Mouse (Mus musculus): ENCODE results near the gene A030014E15Rik. TPM values are rescaled to one million over a fixed set of nuclear protein-coding genes. Genes with fewer than 3 reads are reported as not detected.
"Not testable (repeated sequence)": the region's sequence is repeated elsewhere in the genome, so short reads cannot be mapped to it uniquely, and the experiment has no call there.

The A030014E15Rik gene
- polyA plus RNA-seq, 1 experiment from 2014 or later = not detected

DNA sequence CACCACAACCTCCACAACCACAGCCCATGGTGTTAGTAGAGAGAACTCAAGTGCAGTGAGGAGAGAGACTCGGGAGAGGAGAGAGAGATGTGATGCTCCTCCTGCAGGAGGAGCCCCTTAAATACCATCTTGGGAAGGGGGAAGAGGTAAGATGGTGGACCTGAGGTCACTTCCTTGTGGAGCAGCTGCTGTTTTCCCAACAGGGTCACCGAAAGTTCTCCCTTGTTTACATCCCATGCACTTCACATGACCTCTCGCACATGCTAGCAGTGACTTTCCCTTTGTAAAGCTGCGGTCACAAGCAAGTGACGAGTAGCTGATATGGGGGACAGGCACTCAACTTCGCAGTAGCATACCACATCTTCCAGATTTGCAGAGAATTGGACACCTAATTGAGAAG, 18.6 kb downstream of the A030014E15Rik start, which contains the start of gene A030003K21Rik:
Gene A030003K21Rik (minus strand): TSS at position 94 of the 400 bp plus-strand sequence.
- H3K9ac ChIP-seq (replicated peaks); H3K4me1 ChIP-seq (replicated peaks); H3K4me2 ChIP-seq (replicated peaks); ATAC-seq; H3K27me3 ChIP-seq; H3K36me3 ChIP-seq; H3K9me3 ChIP-seq; H3K4me3 ChIP-seq (replicated peaks); H3K27ac ChIP-seq: not testable (repeated sequence)
- no CpG with 5 or more reads among the region's 6 CpGs for WGBS

DNA sequence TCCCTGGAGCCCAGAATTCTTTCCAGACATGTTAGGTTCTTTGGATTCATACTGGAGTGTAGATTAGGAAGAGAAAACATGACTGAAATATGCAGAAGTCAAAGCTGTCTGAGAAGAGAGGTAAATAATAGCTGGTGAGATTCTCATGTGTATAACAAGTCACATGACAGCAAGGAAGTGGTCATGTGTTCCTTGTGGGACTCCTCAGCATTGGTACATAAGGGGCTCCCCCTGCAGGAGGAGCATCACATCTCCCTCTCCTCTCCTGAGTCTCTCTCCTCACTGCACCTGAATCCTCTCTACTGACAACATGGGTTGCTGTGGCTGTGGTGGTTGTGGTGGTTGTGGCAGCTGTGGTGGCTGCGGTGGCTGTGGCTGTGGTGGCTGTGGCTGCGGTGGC, 21.3 kb downstream of the A030014E15Rik start:
- H3K27me3 ChIP-seq; H3K27ac ChIP-seq; H3K4me2 ChIP-seq (replicated peaks); H3K9ac ChIP-seq (replicated peaks); H3K9me3 ChIP-seq; H3K4me3 ChIP-seq (replicated peaks); H3K4me1 ChIP-seq (replicated peaks); H3K36me3 ChIP-seq; ATAC-seq: not testable (repeated sequence)
- 100% methylated on average over 1 of the region's 2 CpGs for whole genome bisulfite sequencing

DNA sequence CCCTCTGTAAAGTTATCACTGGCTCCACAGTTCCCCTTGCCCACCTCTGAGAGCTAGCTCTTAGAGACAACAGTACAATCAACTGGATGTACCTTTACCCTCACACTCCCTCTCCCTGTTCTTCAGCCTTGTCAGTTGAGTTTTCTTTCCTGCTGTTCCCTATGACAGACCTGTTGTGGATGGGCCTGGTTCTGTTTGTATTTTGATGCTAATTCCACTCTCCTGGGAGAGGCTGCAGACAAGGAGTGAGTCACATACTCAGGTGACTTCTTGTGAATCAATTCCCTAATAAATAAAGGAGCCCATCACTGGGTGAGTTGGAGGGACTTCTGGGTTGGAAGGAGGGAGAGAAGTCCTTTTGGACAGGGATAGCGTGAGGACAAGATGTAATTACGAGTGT, 23.9 kb downstream of the A030014E15Rik start:
- Histone ChIP-seq H3K9me3 (no peaks in the 10 kb centered on the region), H3K27ac (no peak overlapping the region), H3K27me3 (no peaks in the 10 kb centered on the region), H3K4me2 (replicated peaks) (no peak overlapping the region), H3K4me1 (replicated peaks) (no peaks in the 10 kb centered on the region), H3K4me3 (replicated peaks) (no peak overlapping the region), H3K9ac (replicated peaks) (no peak overlapping the region), H3K36me3 (no peaks in the 10 kb centered on the region)
- 93% methylated on average over 2 of the region's 2 CpGs for WGBS
- no peak for ATAC-seq

DNA sequence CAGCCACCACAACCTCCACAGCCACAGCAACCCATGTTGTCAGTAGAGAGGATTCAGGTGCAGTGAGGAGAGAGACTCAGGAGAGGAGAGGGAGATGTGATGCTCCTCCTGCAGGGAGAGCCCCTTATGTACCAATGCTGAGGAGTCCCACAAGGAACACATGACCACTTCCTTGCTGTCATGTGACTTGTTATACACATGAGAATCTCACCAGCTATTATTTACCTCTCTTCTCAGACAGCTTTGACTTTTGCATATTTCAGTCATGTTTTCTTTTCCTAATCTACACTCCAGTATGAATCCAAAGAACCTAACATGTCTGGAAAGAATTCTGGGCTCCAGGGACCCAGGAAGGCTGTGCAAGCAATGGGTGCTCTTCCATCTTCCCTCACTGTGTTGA, 31.2 kb downstream of the A030014E15Rik start, which contains the start of gene Gm7544:
Gene Gm7544 (minus strand): TSS at position 101 of the 400 bp plus-strand sequence.
- not testable (repeated sequence) for ATAC-seq; H3K9ac ChIP-seq (replicated peaks); H3K4me2 ChIP-seq (replicated peaks); H3K27me3 ChIP-seq; H3K27ac ChIP-seq; H3K4me1 ChIP-seq (replicated peaks); H3K36me3 ChIP-seq; H3K4me3 ChIP-seq (replicated peaks); H3K9me3 ChIP-seq

DNA sequence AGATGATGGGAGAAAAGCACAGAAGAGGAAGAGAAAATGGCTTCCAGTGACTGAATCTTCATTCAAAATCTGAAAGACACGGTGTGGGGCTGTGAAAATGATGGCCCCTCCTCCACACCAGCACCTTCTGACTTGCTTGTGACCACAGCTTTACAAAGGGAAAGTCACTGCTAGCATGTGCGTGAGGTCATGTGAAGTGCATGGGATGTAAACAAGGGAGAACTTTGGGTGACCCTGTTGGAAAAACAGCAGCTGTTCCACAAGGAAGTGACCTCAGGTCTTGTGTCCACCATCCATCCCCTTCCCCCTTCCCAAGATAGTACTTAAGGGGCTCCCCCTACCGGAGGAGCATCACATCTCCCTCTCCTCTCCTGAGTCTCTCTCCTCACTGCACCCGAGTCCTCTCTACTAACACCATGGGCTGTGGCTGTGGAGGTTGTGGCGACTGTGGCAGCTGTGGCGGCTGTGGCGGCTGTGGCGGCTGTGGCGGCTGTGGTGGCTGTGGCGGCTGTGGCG, 35.2 kb downstream of the A030014E15Rik start, which contains the start of gene Gm47955:
Gene Gm47955 (plus strand): TSS at position 417 of the 516 bp plus-strand sequence.
- no peaks in the 10 kb centered on the region for H3K9me3 ChIP-seq

DNA sequence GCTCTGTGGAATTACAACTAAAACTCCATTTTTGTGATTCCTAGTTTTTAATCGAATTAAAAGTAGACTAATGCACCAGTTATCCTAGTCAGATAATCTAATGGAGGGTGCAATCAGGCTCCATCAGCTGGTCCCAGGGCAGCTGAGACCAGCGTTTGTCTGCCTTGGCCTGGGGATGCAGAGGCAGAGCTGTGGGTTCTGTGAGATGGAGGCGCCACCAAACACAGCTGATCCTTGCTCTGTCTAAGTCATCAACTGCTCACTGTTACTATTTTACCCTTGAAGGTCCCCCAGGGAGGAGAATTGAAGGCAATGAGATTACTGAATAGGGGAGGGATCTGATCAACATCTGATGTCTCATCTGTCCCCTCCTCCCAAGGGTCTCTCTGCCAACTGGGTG, 41.7 kb downstream of the A030014E15Rik start:
- Histone ChIP-seq H3K27ac (no peak overlapping the region), H3K4me1 (replicated peaks) (no peaks in the 10 kb centered on the region), H3K9me3 (no peaks in the 10 kb centered on the region), H3K36me3 (no peaks in the 10 kb centered on the region), H3K4me3 (replicated peaks) (no peak overlapping the region), H3K4me2 (replicated peaks) (no peak overlapping the region), H3K9ac (replicated peaks) (no peak overlapping the region), H3K27me3 (no peaks in the 10 kb centered on the region)
- ATAC-seq = 0 out of 2 replicates have a peak, but pooled peaks have one; percentile 43
- 64% methylated on average over 3 of the region's 3 CpGs for WGBS

More for the DNA sequence above, 35.2 kb downstream of the A030014E15Rik start, which contains the start of gene Gm47955:
- Histone ChIP-seq H3K36me3 (no peaks in the 10 kb centered on the region), H3K9ac (replicated peaks) (no peak within 1 kb of the TSS), H3K4me1 (replicated peaks) (no peaks in the 10 kb centered on the region), H3K27ac (no peak within 1 kb of the TSS), H3K4me3 (replicated peaks) (no peak within 1 kb of the TSS), H3K27me3 (no peaks in the 10 kb centered on the region), H3K4me2 (replicated peaks) (no peak within 1 kb of the TSS)
- 93% methylated on average over 11 of the region's 11 CpGs for WGBS
- ATAC-seq = no peak

DNA sequence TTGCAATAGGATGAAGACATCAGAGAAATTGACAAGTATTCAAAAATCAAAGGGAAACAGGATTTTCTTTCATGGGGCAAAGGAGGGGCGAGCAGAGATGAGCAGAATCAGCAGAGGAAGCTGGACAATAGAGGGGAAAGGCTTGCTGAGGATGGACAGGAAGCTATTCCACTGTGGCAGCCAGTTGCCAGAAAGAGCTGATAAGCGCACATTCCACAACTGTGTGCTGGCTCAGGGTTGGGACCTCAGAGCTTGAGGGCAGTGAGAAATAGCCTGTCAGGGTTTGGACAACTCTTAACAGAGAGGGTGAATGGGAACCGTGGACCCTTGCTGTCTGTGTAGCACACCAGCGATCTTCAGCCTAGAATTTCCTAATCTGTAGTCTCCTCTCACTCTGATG, 47.3 kb downstream of the A030014E15Rik start:
- H3K9ac ChIP-seq (replicated peaks) = no peak overlapping the region
- H3K9me3 ChIP-seq = no peaks in the 10 kb centered on the region
- no peak for ATAC-seq
- WGBS = 44% methylated on average over 4 of the region's 4 CpGs
- H3K36me3 ChIP-seq = no peaks in the 10 kb centered on the region
- no peak overlapping the region for H3K4me2 ChIP-seq (replicated peaks)
- H3K27ac ChIP-seq = no peak overlapping the region
- H3K4me1 ChIP-seq (replicated peaks) = no peaks in the 10 kb centered on the region
- H3K27me3 ChIP-seq = no peaks in the 10 kb centered on the region
- H3K4me3 ChIP-seq (replicated peaks) = no peak overlapping the region

DNA sequence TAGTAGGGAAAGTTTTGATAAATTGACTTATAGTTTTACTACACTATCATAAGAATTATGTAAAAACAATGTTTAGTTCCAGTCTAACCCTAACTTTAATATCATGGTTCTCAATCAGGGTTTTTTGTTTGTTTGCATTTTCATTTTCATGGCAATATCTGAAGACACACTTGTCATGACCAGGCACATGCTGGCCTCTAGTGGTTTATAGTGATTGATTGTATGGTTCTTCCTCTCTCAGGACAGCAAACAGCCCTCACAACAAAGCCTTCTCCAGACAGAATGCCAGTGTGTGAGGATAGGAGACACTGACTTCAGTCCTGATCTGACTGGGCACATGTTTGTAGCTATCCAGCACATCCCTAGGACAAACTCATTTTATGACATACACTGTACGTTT, 48.5 kb downstream of the A030014E15Rik start:
- no peaks in the 10 kb centered on the region for H3K27me3 ChIP-seq
- H3K27ac ChIP-seq = no peak overlapping the region
- no peaks in the 10 kb centered on the region for H3K36me3 ChIP-seq
- no peaks in the 10 kb centered on the region for H3K9me3 ChIP-seq
- no peaks in the 10 kb centered on the region for H3K4me1 ChIP-seq (replicated peaks)
- H3K9ac ChIP-seq (replicated peaks) = no peak overlapping the region
- H3K4me2 ChIP-seq (replicated peaks) = no peak overlapping the region
- no peak for ATAC-seq
- no peak overlapping the region for H3K4me3 ChIP-seq (replicated peaks)
- 95% methylated on average over 1 of the region's 1 CpGs for WGBS

DNA sequence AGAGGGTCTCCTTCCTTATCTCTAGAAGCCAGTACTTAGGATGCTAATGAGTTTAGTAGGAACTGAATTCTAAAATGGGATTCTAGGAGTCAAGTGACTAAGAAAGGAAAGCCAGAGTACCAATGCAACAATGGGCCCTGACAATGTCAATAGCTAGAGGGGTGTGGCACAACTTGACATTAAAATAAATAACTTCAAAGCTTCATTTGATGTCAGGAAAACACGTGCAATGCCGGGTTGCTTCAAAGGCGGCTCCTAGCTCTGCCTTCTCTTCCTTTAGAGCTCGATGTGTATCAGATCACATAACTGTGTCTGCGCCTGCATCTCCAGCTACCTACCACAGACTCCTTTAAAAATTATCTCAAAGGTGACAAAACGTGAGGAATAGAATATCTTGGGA, 49.2 kb downstream of the A030014E15Rik start:
- ATAC-seq = no peak
- H3K9me3 ChIP-seq = no peaks in the 10 kb centered on the region
- no peak overlapping the region for H3K9ac ChIP-seq (replicated peaks)
- 68% methylated on average over 6 of the region's 6 CpGs for WGBS
- no peak overlapping the region for H3K4me2 ChIP-seq (replicated peaks)
- H3K27me3 ChIP-seq = no peaks in the 10 kb centered on the region
- no peak overlapping the region for H3K27ac ChIP-seq
- no peaks in the 10 kb centered on the region for H3K36me3 ChIP-seq
- no peaks in the 10 kb centered on the region for H3K4me1 ChIP-seq (replicated peaks)
- H3K4me3 ChIP-seq (replicated peaks) = no peak overlapping the region

DNA sequence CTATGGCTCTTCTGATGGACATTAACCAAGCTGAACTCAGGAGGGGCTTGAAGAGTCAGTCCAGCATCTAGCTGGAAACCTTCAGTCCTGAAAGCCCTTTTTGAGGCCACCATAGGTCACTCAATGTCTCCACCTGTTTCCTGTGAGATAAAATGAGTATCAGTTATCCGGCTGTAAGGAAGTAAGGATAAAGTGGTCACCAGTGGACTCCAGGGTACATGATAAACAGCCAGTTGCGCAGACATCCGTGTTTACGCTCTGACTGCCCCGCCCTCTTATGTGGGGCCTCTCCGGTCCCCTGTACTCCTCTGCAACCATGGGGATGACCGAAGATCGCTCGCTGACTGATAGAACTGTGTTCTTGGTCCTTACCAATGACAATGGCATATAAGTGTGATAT, 49.6 kb downstream of the A030014E15Rik start:
- Histone ChIP-seq H3K4me3 (replicated peaks) (no peak overlapping the region), H3K9me3 (no peaks in the 10 kb centered on the region), H3K36me3 (no peaks in the 10 kb centered on the region), H3K4me2 (replicated peaks) (no peak overlapping the region), H3K9ac (replicated peaks) (no peak overlapping the region), H3K27ac (no peak overlapping the region), H3K4me1 (replicated peaks) (no peaks in the 10 kb centered on the region), H3K27me3 (no peaks in the 10 kb centered on the region)
- WGBS = 94% methylated on average over 9 of the region's 9 CpGs
- no peak for ATAC-seq

Other genes starting within 250 kb of the A030014E15Rik start
- 345 and 358 TPM in 2 replicates for gene Mff, start 200.0 kb upstream of the A030014E15Rik start, polyA plus RNA-seq (2015; fragmentation: Nextera tagmentation; extraction: Ambion mirVana)
- 0.11 and 0.22 TPM in 2 replicates for gene Tm4sf20, start 156.5 kb upstream of the A030014E15Rik start, polyA plus RNA-seq (2015; fragmentation: Nextera tagmentation; extraction: Ambion mirVana)
- gene Gm47791, start 153.7 kb upstream of the A030014E15Rik start, polyA plus RNA-seq (2015; fragmentation: Nextera tagmentation; extraction: Ambion mirVana) = not detected in 2 replicates
- gene Agfg1, start 85.4 kb upstream of the A030014E15Rik start, polyA plus RNA-seq (2015; fragmentation: Nextera tagmentation; extraction: Ambion mirVana) = 26.5 and 31.0 TPM in 2 replicates
- gene A030005L19Rik, start 11.6 kb upstream of the A030014E15Rik start, polyA plus RNA-seq (2015; fragmentation: Nextera tagmentation; extraction: Ambion mirVana) = 0.34 TPM in 1 of 2 replicates, not detected in the other
- gene Gm6217, start 6.5 kb downstream of the A030014E15Rik start, polyA plus RNA-seq (2015; fragmentation: Nextera tagmentation; extraction: Ambion mirVana) = not detected in 2 replicates
- not detected in 2 replicates for gene A030003K21Rik, start 18.5 kb downstream of the A030014E15Rik start, polyA plus RNA-seq (2015; fragmentation: Nextera tagmentation; extraction: Ambion mirVana)
- gene Gm7544, start 31.1 kb downstream of the A030014E15Rik start, polyA plus RNA-seq (2015; fragmentation: Nextera tagmentation; extraction: Ambion mirVana) = not detected in 2 replicates
- gene Gm47955, start 35.4 kb downstream of the A030014E15Rik start, polyA plus RNA-seq (2015; fragmentation: Nextera tagmentation; extraction: Ambion mirVana) = not detected in 2 replicates
- not detected in 2 replicates for gene Gm47959, start 75.6 kb downstream of the A030014E15Rik start, polyA plus RNA-seq (2015; fragmentation: Nextera tagmentation; extraction: Ambion mirVana)
- gene Slc19a3, start 113.5 kb downstream of the A030014E15Rik start, polyA plus RNA-seq (2015; fragmentation: Nextera tagmentation; extraction: Ambion mirVana) = 0.58 and 0.63 TPM in 2 replicates
- gene Krtap28-10, start 117.6 kb downstream of the A030014E15Rik start, polyA plus RNA-seq (2015; fragmentation: Nextera tagmentation; extraction: Ambion mirVana) = not detected in 2 replicates
- gene Gm47969, start 120.0 kb downstream of the A030014E15Rik start, polyA plus RNA-seq (2015; fragmentation: Nextera tagmentation; extraction: Ambion mirVana) = not detected in 2 replicates
- gene A030005K14Rik, start 134.5 kb downstream of the A030014E15Rik start, polyA plus RNA-seq (2015; fragmentation: Nextera tagmentation; extraction: Ambion mirVana) = not detected in 2 replicates
- gene Krtap28-13, start 136.0 kb downstream of the A030014E15Rik start, polyA plus RNA-seq (2015; fragmentation: Nextera tagmentation; extraction: Ambion mirVana) = not detected in 2 replicates
- not detected in 2 replicates for gene Ccl20, start 191.8 kb downstream of the A030014E15Rik start, polyA plus RNA-seq (2015; fragmentation: Nextera tagmentation; extraction: Ambion mirVana)
- gene Daw1, start 234.8 kb downstream of the A030014E15Rik start, polyA plus RNA-seq (2015; fragmentation: Nextera tagmentation; extraction: Ambion mirVana) = 0.40 and 0.81 TPM in 2 replicates

All from midbrain, embryonic 13.5 days (tissue).